13 mouse cellular contexts compared by ENCODE assay signal in the genomic region with DNA sequence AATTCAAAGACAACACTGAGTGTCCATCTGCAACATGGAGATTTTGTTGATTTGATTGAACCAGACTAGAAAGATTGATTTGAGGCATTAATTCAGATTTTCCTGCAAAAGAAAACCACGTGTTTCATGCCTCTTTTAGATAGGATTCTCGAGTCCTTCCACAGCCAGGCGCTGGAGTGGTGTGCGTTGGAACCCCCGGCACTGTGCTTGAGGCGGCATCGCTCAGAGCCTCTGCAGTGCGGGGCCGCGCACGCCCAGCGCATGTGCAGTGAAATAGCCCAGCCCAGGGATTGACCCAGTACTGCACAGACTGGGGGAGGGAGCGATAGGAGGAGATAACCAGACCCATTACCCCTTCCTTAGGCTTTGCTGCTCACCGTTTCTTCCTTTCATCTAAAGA. TPM values are rescaled to one million over a fixed set of nuclear protein-coding genes. Genes with fewer than 3 reads are reported as not detected.
A peak's percentile ranks its signal among the peaks of the same experiment; 100 is the strongest.
DNase-seq lines count a peak whose midpoint lies in the region; ATAC-seq and TF ChIP-seq lines count a peak whose summit lies in the region.
"Had no signal": no experiment of that assay in that cellular context is flagged by ENCODE, and none has a peak within 500 bp of the region (broad histone marks: within the 10 kb centered on the region; RNA-seq: fewer than 3 reads in every experiment).

No protein-coding gene starts in this region.

- H3K9ac ChIP-seq in stomach, embryonic 14.5 days (replicated peaks; ENCODE audit: low read depth, low read length) = no peak overlapping the region
- H3K9ac ChIP-seq in stomach, postnatal 0 days (ENCODE audit: low read length) = no peak overlapping the region
- H3K9ac ChIP-seq in intestine, embryonic 16.5 days (ENCODE audit: low read depth, low read length) = no peak overlapping the region
- peak overlapping the region; percentile 100 for H3K9ac ChIP-seq in neural tube, embryonic 13.5 days
- H3K9ac ChIP-seq: embryonic facial prominence, embryonic 12.5 days; liver, embryonic 13.5 days had no signal

- H3K4me3 ChIP-seq in stomach, embryonic 14.5 days (ENCODE audit: low read depth, low read length) = no peak overlapping the region
- H3K4me3 ChIP-seq in stomach, postnatal 0 days (ENCODE audit: low read depth, low read length) = no peak overlapping the region
- no peak overlapping the region for H3K4me3 ChIP-seq in embryonic facial prominence, embryonic 10.5 days
- peak overlapping the region; percentile 11 for H3K4me3 ChIP-seq in intestine, embryonic 16.5 days (ENCODE audit: low read length)
- peak overlapping the region; percentile 99 for H3K4me3 ChIP-seq in neural tube, embryonic 13.5 days
- H3K4me3 ChIP-seq: embryonic facial prominence, embryonic 12.5 days; liver, embryonic 13.5 days had no signal

- H3K36me3 ChIP-seq in stomach, embryonic 14.5 days (ENCODE audit: control insufficient read depth, insufficient read depth, low read length) = no peaks in the 10 kb centered on the region
- no peaks in the 10 kb centered on the region for H3K36me3 ChIP-seq in stomach, postnatal 0 days (ENCODE audit: control insufficient read depth, insufficient read depth, low read length)
- H3K36me3 ChIP-seq in embryonic facial prominence, embryonic 10.5 days (replicated peaks) = no peaks in the 10 kb centered on the region
- no peaks in the 10 kb centered on the region for H3K36me3 ChIP-seq in intestine, embryonic 16.5 days (ENCODE audit: control insufficient read depth, insufficient read depth, low read length)
- no peaks in the 10 kb centered on the region for H3K36me3 ChIP-seq in neural tube, embryonic 13.5 days
- H3K36me3 ChIP-seq: embryonic facial prominence, embryonic 12.5 days; liver, embryonic 13.5 days had no signal

- DNase-seq in stomach, postnatal 0 days (ENCODE audit: low spot score) = no peak
- DNase-seq in embryonic facial prominence, embryonic 10.5 days (ENCODE audit: low spot score) = peak; percentile 51
- DNase-seq in left cerebral cortex, postnatal 4 days = no peak
- no peak for DNase-seq in frontal cortex, postnatal 14 days (ENCODE audit: low spot score in 2 of 2)
- no peak for DNase-seq in thymus, adult 18-20 months
- DNase-seq: liver, embryonic 13.5 days; midbrain, embryonic 14.5 days; right cerebral cortex, postnatal 25 days had no signal

- H3K4me2 ChIP-seq in stomach, embryonic 14.5 days (replicated peaks; ENCODE audit: low read depth, low read length) = 0 out of 2 replicates have a peak overlapping the region, but pooled peaks have one; percentile 10
- no peak overlapping the region for H3K4me2 ChIP-seq in stomach, postnatal 0 days (replicated peaks; ENCODE audit: low read depth)
- H3K4me2 ChIP-seq in intestine, embryonic 16.5 days (ENCODE audit: low read depth, low read length) = peak overlapping the region; percentile 56
- H3K4me2 ChIP-seq in neural tube, embryonic 13.5 days = peak overlapping the region; percentile 69
- H3K4me2 ChIP-seq: liver, embryonic 13.5 days had no signal

- H3K27me3 ChIP-seq in stomach, embryonic 14.5 days (ENCODE audit: control insufficient read depth, insufficient read depth, low read length) = peaks cover 68% of the 10 kb centered on the region
- peaks cover 22% of the 10 kb centered on the region; the same call in 1 of the 2 replicates for H3K27me3 ChIP-seq in stomach, postnatal 0 days (ENCODE audit: control insufficient read depth, insufficient read depth, low read length)
- peaks cover 100% of the 10 kb centered on the region for H3K27me3 ChIP-seq in embryonic facial prominence, embryonic 10.5 days (replicated peaks; ENCODE audit: low read depth, poor library complexity, severe bottlenecking)
- H3K27me3 ChIP-seq in intestine, embryonic 16.5 days (replicated peaks; ENCODE audit: control insufficient read depth, insufficient read depth, low read length) = peaks cover 31% of the 10 kb centered on the region
- H3K27me3 ChIP-seq in neural tube, embryonic 13.5 days = no peaks in the 10 kb centered on the region

- no peaks in the 10 kb centered on the region; the same call in 1 of the 2 replicates for H3K4me1 ChIP-seq in stomach, embryonic 14.5 days (ENCODE audit: control insufficient read depth, insufficient read depth, low read length)
- no peaks in the 10 kb centered on the region for H3K4me1 ChIP-seq in stomach, postnatal 0 days (replicated peaks; ENCODE audit: control insufficient read depth, insufficient read depth)
- H3K4me1 ChIP-seq in embryonic facial prominence, embryonic 10.5 days = peaks cover 13% of the 10 kb centered on the region
- peaks cover 7% of the 10 kb centered on the region; the same call in 1 of the 2 replicates for H3K4me1 ChIP-seq in intestine, embryonic 16.5 days (ENCODE audit: control insufficient read depth, insufficient read depth, low read length)
- peaks cover 64% of the 10 kb centered on the region for H3K4me1 ChIP-seq in neural tube, embryonic 13.5 days (replicated peaks)
- H3K4me1 ChIP-seq: embryonic facial prominence, embryonic 12.5 days; liver, embryonic 13.5 days had no signal

- TF ChIP-seq EP300 in stomach, postnatal 0 days (optimal IDR thresholded peaks at IDR 0.05) = no peak

- H3K27ac ChIP-seq in stomach, embryonic 14.5 days (ENCODE audit: low read length) = no peak overlapping the region
- no peak overlapping the region for H3K27ac ChIP-seq in stomach, postnatal 0 days (replicated peaks)
- H3K27ac ChIP-seq in embryonic facial prominence, embryonic 10.5 days (replicated peaks) = no peak overlapping the region
- H3K27ac ChIP-seq in intestine, embryonic 16.5 days (ENCODE audit: low read length) = peak overlapping the region; percentile 33; the same call in 1 of the 2 replicates
- H3K27ac ChIP-seq in neural tube, embryonic 13.5 days (replicated peaks) = peak overlapping the region; percentile 100
- H3K27ac ChIP-seq: embryonic facial prominence, embryonic 12.5 days; liver, embryonic 13.5 days had no signal

- ATAC-seq in stomach, embryonic 14.5 days (ENCODE audit: insufficient number of reproducible peaks, insufficient read depth, low FRiP score, low read depth) = no peak
- ATAC-seq in stomach, postnatal 0 days (ENCODE audit: low FRiP score, low TSS enrichment) = no peak
- ATAC-seq in intestine, embryonic 16.5 days = peak; percentile 60
- ATAC-seq in neural tube, embryonic 13.5 days (ENCODE audit: low read depth) = peak; percentile 83

- intact Hi-C loops in left cerebral cortex, postnatal 4 days (cut with DNase I) = loop anchor here (5.0 kb wide), 5 partner anchors 247 to 872 kb away; no protein-coding TSS in a partner anchor

- H3K9me3 ChIP-seq in stomach, embryonic 14.5 days (ENCODE audit: control insufficient read depth, low read depth, low read length) = no peaks in the 10 kb centered on the region
- no peaks in the 10 kb centered on the region for H3K9me3 ChIP-seq in stomach, postnatal 0 days (ENCODE audit: control insufficient read depth, low read length)
- no peaks in the 10 kb centered on the region for H3K9me3 ChIP-seq in embryonic facial prominence, embryonic 10.5 days
- no peaks in the 10 kb centered on the region for H3K9me3 ChIP-seq in intestine, embryonic 16.5 days (ENCODE audit: control insufficient read depth, low read length)
- H3K9me3 ChIP-seq in neural tube, embryonic 13.5 days = no peaks in the 10 kb centered on the region
- H3K9me3 ChIP-seq: embryonic facial prominence, embryonic 12.5 days; liver, embryonic 13.5 days had no signal

- WGBS in stomach, embryonic 14.5 days = 4% methylated on average over 14 of the region's 14 CpGs
- 3% methylated on average over 14 of the region's 14 CpGs for WGBS in stomach, postnatal 0 days
- 1% methylated on average over 14 of the region's 14 CpGs for WGBS in embryonic facial prominence, embryonic 10.5 days
- 5% methylated on average over 14 of the region's 14 CpGs for WGBS in intestine, embryonic 16.5 days
- WGBS in neural tube, embryonic 13.5 days = under 1% methylated on average over 14 of the region's 14 CpGs

- no peak for TF ChIP-seq CTCF in stomach, postnatal 0 days (IDR thresholded peaks at IDR 0.05; ENCODE audit: low read depth)

RNA-seq across cellular contexts. Expression of gene Hoxd4, which starts 3.2 kb away (rescaled TPM):
- 0.81 and 0.87 TPM in 2 replicates for polyA plus RNA-seq in stomach, embryonic 14.5 days (2014; fragmentation: Nextera tagmentation; extraction: Ambion mirVana)
- polyA plus RNA-seq in stomach, postnatal 0 days (2015; fragmentation: Nextera tagmentation; extraction: Ambion mirVana) = 0.08 and 0.19 TPM in 2 replicates
- not detected in 2 replicates for polyA plus RNA-seq in embryonic facial prominence, embryonic 10.5 days (2016; fragmentation: Nextera tagmentation; extraction: Ambion mirVana)
- polyA plus RNA-seq in intestine, embryonic 16.5 days (2015; fragmentation: Nextera tagmentation; extraction: Ambion mirVana) = 0.91 and 0.95 TPM in 2 replicates
- 6.9 and 7.2 TPM in 2 replicates for polyA plus RNA-seq in neural tube, embryonic 13.5 days (2015; fragmentation: Nextera tagmentation; extraction: Ambion mirVana)
- total RNA-seq in left cerebral cortex, postnatal 4 days (2021) = not detected
- polyA plus RNA-seq: inflammation-experienced regulatory T-cells, adult 6 months; liver, embryonic 13.5 days; midbrain, embryonic 14.5 days had no signal

RNA-seq across cellular contexts. Expression of gene Hoxd3, which starts 3.2 kb away (rescaled TPM):
- 14.5 and 16.2 TPM in 2 replicates for polyA plus RNA-seq in stomach, embryonic 14.5 days (2014; fragmentation: Nextera tagmentation; extraction: Ambion mirVana)
- 1.3 and 1.5 TPM in 2 replicates for polyA plus RNA-seq in stomach, postnatal 0 days (2015; fragmentation: Nextera tagmentation; extraction: Ambion mirVana)
- 1.7 and 6.9 TPM in 2 replicates for polyA plus RNA-seq in embryonic facial prominence, embryonic 10.5 days (2016; fragmentation: Nextera tagmentation; extraction: Ambion mirVana)
- 13.4 and 15.1 TPM in 2 replicates for polyA plus RNA-seq in intestine, embryonic 16.5 days (2015; fragmentation: Nextera tagmentation; extraction: Ambion mirVana)
- 24.2 and 33.8 TPM in 2 replicates for polyA plus RNA-seq in neural tube, embryonic 13.5 days (2015; fragmentation: Nextera tagmentation; extraction: Ambion mirVana)
- not detected for total RNA-seq in left cerebral cortex, postnatal 4 days (2021)
- polyA plus RNA-seq: inflammation-experienced regulatory T-cells, adult 6 months; midbrain, embryonic 14.5 days had no signal

RNA-seq across cellular contexts. Expression of gene Hoxd8, which starts 10.5 kb away (rescaled TPM):
- 2.6 and 2.9 TPM in 2 replicates for polyA plus RNA-seq in stomach, embryonic 14.5 days (2014; fragmentation: Nextera tagmentation; extraction: Ambion mirVana)
- polyA plus RNA-seq in stomach, postnatal 0 days (2015; fragmentation: Nextera tagmentation; extraction: Ambion mirVana) = 1.3 TPM in 2 replicates
- not detected in 2 replicates for polyA plus RNA-seq in embryonic facial prominence, embryonic 10.5 days (2016; fragmentation: Nextera tagmentation; extraction: Ambion mirVana)
- polyA plus RNA-seq in intestine, embryonic 16.5 days (2015; fragmentation: Nextera tagmentation; extraction: Ambion mirVana) = 3.1 TPM in 2 replicates
- polyA plus RNA-seq in neural tube, embryonic 13.5 days (2015; fragmentation: Nextera tagmentation; extraction: Ambion mirVana) = 17.4 and 22.8 TPM in 2 replicates
- total RNA-seq in left cerebral cortex, postnatal 4 days (2021) = under 1 TPM; 0.22 to 0.76 TPM
- polyA plus RNA-seq: inflammation-experienced regulatory T-cells, adult 6 months; midbrain, embryonic 14.5 days had no signal

RNA-seq across cellular contexts. Expression of gene Gm28230, which starts 11.6 kb away (rescaled TPM):
- polyA plus RNA-seq in stomach, embryonic 14.5 days (2014; fragmentation: Nextera tagmentation; extraction: Ambion mirVana) = 0.10 TPM in 1 of 2 replicates, not detected in the other
- not detected in 2 replicates for polyA plus RNA-seq in stomach, postnatal 0 days (2015; fragmentation: Nextera tagmentation; extraction: Ambion mirVana)
- polyA plus RNA-seq in embryonic facial prominence, embryonic 10.5 days (2016; fragmentation: Nextera tagmentation; extraction: Ambion mirVana) = not detected in 2 replicates
- 0.24 TPM in 1 of 2 replicates, not detected in the other for polyA plus RNA-seq in intestine, embryonic 16.5 days (2015; fragmentation: Nextera tagmentation; extraction: Ambion mirVana)
- polyA plus RNA-seq in neural tube, embryonic 13.5 days (2015; fragmentation: Nextera tagmentation; extraction: Ambion mirVana) = 2.2 and 2.4 TPM in 2 replicates
- not detected for total RNA-seq in left cerebral cortex, postnatal 4 days (2021)
- polyA plus RNA-seq: embryonic facial prominence, embryonic 12.5 days; inflammation-experienced regulatory T-cells, adult 6 months; liver, embryonic 13.5 days; midbrain, embryonic 14.5 days had no signal

RNA-seq across cellular contexts. Expression of gene Hoxd9, which starts 17.4 kb away (rescaled TPM):
- 0.22 and 0.41 TPM in 2 replicates for polyA plus RNA-seq in stomach, embryonic 14.5 days (2014; fragmentation: Nextera tagmentation; extraction: Ambion mirVana)
- polyA plus RNA-seq in stomach, postnatal 0 days (2015; fragmentation: Nextera tagmentation; extraction: Ambion mirVana) = 0.31 and 0.34 TPM in 2 replicates
- not detected in 2 replicates for polyA plus RNA-seq in embryonic facial prominence, embryonic 10.5 days (2016; fragmentation: Nextera tagmentation; extraction: Ambion mirVana)
- polyA plus RNA-seq in intestine, embryonic 16.5 days (2015; fragmentation: Nextera tagmentation; extraction: Ambion mirVana) = 1.8 and 2.5 TPM in 2 replicates
- polyA plus RNA-seq in neural tube, embryonic 13.5 days (2015; fragmentation: Nextera tagmentation; extraction: Ambion mirVana) = 27.7 and 42.7 TPM in 2 replicates
- total RNA-seq in left cerebral cortex, postnatal 4 days (2021) = not detected
- polyA plus RNA-seq: inflammation-experienced regulatory T-cells, adult 6 months; liver, embryonic 13.5 days; midbrain, embryonic 14.5 days had no signal

Comparison
In these comparisons a context has a peak if more than half of its experiments do, and no peak if none do; other contexts are left out.
1. ATAC-seq: peak in intestine, embryonic 16.5 days (single experiment) and neural tube, embryonic 13.5 days (single experiment); none in stomach, embryonic 14.5 days (single experiment) and stomach, postnatal 0 days (single experiment).
2. H3K27ac ChIP-seq: peak in intestine, embryonic 16.5 days (single experiment) and neural tube, embryonic 13.5 days (single experiment); none in stomach, embryonic 14.5 days (single experiment), stomach, postnatal 0 days (single experiment) and embryonic facial prominence, embryonic 10.5 days (single experiment).
3. H3K4me3 ChIP-seq: peak in intestine, embryonic 16.5 days (single experiment) and neural tube, embryonic 13.5 days (single experiment); none in stomach, embryonic 14.5 days (single experiment), stomach, postnatal 0 days (single experiment) and embryonic facial prominence, embryonic 10.5 days (single experiment).